Mouse (Mus musculus): ENCODE results near the gene C87977.
"Not testable (repeated sequence)": the region's sequence is repeated elsewhere in the genome, so short reads cannot be mapped to it uniquely, and the experiment has no call there.

C87977 gene

DNA sequence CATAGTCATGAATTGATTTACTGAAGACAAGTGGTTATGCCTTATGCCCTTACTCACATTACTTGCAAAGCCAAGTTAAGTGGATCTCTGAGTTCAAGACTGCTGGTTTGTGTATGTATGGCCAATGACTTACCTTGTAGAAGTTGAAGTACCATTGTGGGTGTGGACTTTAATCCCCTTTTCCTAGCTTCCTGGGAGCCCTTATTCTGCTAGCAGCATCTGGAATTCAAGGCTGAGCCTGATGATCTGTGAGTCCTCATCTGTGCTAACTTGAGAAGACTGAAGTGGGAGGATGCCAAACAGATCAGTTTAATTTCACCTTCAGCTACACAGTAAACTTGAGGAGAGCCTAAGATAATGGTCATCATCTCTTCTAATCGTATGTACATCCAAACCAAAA lies at the start of gene C87977:
Gene C87977, minus strand, starts transcription at position 101 of the 400 bp plus-strand sequence.
- in situ Hi-C loops (cut with MboI, MseI): not testable (repeated sequence)

DNA sequence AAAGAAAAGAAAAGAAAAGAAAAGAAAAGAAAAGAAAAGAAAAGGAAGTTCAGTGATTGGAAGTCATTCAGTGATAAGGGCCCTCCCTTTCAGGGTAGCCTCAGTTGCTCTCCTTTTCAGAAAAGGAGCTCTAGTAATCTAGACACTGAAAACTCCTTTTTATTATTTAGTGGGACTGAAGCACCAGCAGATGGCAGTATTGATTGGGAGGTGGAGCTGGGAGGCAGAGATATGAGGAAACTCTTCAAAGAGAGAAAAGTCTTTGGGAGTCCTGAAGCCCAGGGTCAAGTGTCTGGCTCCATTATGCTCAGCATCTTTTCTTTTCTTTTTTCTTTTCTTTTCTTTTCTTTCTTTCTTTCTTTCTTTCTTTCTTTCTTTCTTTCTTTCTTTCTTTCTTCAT lies 41.6 kb upstream of the C87977 start:
- in situ Hi-C loops (cut with MboI, MseI): not testable (repeated sequence)

DNA sequence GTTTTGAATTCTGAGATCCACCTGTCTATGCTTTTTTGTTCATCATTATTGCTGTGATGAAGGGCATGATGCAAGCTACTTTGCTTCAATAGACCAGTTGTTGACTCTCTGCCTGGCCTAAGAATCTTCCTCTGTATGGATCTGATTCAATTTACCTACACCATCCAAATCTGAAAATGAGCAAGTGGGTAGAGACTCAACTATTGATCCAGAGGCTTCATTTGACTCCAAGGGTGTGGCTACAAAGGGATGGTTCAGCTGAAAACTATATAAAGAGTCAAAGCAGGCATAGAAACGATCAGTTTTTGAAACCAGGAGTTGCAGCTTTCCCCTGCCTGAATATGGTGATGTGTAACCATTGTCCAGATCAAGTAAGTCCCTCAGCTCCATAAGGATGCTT lies 22.7 kb downstream of the C87977 start, which contains the start of gene Oog2:
Gene Oog2, plus strand, starts transcription at position 301 of the 400 bp plus-strand sequence.
- in situ Hi-C loops (cut with MboI, MseI): no loop called here

DNA sequence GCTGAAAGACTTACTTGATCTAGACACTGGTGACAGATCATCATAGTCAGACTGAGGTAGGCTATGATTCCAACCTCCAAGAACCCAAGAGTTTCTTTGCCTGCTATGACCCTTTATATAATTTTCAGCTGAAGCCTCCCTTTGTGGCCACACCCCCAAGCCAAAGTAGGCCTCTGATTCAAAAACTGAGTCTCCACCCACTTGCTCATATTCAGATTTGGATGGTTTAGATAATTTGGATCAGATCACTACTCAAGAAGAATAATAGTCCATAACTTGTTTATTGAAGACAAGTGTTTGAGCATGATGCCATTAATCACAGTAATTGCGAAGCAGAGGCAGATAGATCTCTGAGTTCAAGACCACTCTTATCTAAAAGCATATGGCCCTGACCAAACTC lies 50.6 kb downstream of the C87977 start, which contains the start of gene Oog3:
Gene Oog3, minus strand, starts transcription at position 101 of the 400 bp plus-strand sequence.
- in situ Hi-C loops (cut with MboI, MseI): no loop called here

Measured in regulatory T cell (primary cell).